Mouse (Mus musculus) heart, embryonic 16.5 days (tissue): Measurements from ENCODE around the gene Ifnl3. TPM values are rescaled to one million over a fixed set of nuclear protein-coding genes. Genes with fewer than 3 reads are reported as not detected.
A peak's percentile ranks its signal among the peaks of the same experiment; 100 is the strongest.

Source experiments
- ATAC-seq: fragments of 200-750 bp; cut with Nextera tagmentation; replicated peaks from 2 replicates; pipeline ENCODE4 v1.8.0; 2017; ENCODE audit warnings: moderate number of reproducible peaks; ENCODE audit not compliant: insufficient read depth, low FRiP score; ENCODE audit errors: extremely low read depth
- H3K27ac ChIP-seq: fragments of 300-500 bp; sonication (generic); 2 replicates; pipeline ENCODE4 v1.5.1; 2014; ENCODE audit warnings: mild to moderate bottlenecking, low read length, control low read depth, moderate library complexity
- H3K27me3 ChIP-seq: fragments of 300-500 bp; sonication (generic); 2 replicates; pipeline ENCODE4 v1.6.1; 2014; ENCODE audit warnings: low read length, mixed read lengths; ENCODE audit not compliant: control insufficient read depth, insufficient read depth
- H3K36me3 ChIP-seq: fragments of 300-500 bp; sonication (generic); 2 replicates; pipeline ENCODE4 v1.6.1; 2014; ENCODE audit not compliant: control insufficient read depth, insufficient read depth
- H3K4me1 ChIP-seq: fragments of 300-500 bp; sonication (generic); 2 replicates; pipeline ENCODE4 v1.6.1; 2014; ENCODE audit warnings: low read length, mixed read lengths; ENCODE audit not compliant: control insufficient read depth, insufficient read depth
- H3K4me2 ChIP-seq: fragments of 300-500 bp; sonication (generic); 2 replicates; pipeline ENCODE4 v1.6.1; 2014; ENCODE audit warnings: low read depth, mild to moderate bottlenecking, control low read depth, low read length
- H3K4me3 ChIP-seq: fragments of 300-500 bp; sonication (generic); 2 replicates; pipeline ENCODE4 v1.5.1; 2014; ENCODE audit warnings: mild to moderate bottlenecking, control low read depth, low read length
- H3K9ac ChIP-seq: fragments of 300-500 bp; sonication (generic); 2 replicates; pipeline ENCODE4 v1.6.1; 2014; ENCODE audit warnings: low read length, control low read depth
- H3K9me3 ChIP-seq: fragments of 300-500 bp; sonication (generic); replicated peaks from 2 replicates; pipeline ENCODE4 v1.6.1; 2016; ENCODE audit warnings: low read length; ENCODE audit not compliant: control insufficient read depth
- WGBS: fragments of 180-500 bp; shearing (Covaris S2); extraction: QIAGEN DNeasy Blood & Tissue Kit; methylation state at CpG from one replicate; pipeline ENCODE4 v1.1.7; 2014; 5-methylcytosine and 5-hydroxymethylcytosine counted together
- polyA plus RNA-seq: library from polyadenylated mRNA; unstranded; fragments of >200 nt; fragmentation: Nextera tagmentation; extraction: Ambion mirVana; gene quantifications from 2 replicates; pipeline ENCODE4 v1.2.1, GENCODE M21; 2015

Gene Ifnl3
- polyA plus RNA-seq, 1 experiment from 2014 or later, result not detected

DNA sequence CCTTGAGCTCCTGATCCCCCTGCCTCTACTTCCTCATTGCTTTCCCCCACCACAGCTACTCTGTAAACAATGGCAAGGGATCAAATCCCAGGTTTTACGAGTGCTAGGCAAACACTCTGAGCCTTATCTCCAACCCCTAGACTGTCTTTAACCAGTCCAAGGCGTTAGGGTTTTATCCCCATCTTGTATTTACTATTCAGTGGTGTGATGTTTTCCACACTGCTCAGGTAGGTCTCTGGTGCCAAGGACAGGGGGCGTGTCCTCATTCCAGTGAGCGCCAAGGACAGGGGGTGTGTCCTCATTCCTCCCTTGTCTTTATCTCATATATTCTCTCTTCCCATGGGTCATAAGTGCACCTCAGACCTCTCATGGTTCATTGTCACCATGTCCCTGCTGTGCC, 17.9 kb downstream of the Ifnl3 start, which contains the start of gene Sycn:
TSS of gene Sycn (plus strand) at position 360 of the 400 bp plus-strand sequence.
- Histone ChIP-seq H3K36me3 (no peaks in the 10 kb centered on the region), H3K4me2 (no peak within 1 kb of the TSS), H3K4me1 (peaks cover 6% of the 10 kb centered on the region; the same call in 1 of the 2 replicates), H3K9me3 (no peaks in the 10 kb centered on the region), H3K27ac (no peak within 1 kb of the TSS), H3K9ac (no peak within 1 kb of the TSS), H3K27me3 (peaks cover 20% of the 10 kb centered on the region), H3K4me3 (no peak within 1 kb of the TSS)
- no peak for ATAC-seq
- WGBS, result 64% methylated on average over 4 of the region's 4 CpGs

DNA sequence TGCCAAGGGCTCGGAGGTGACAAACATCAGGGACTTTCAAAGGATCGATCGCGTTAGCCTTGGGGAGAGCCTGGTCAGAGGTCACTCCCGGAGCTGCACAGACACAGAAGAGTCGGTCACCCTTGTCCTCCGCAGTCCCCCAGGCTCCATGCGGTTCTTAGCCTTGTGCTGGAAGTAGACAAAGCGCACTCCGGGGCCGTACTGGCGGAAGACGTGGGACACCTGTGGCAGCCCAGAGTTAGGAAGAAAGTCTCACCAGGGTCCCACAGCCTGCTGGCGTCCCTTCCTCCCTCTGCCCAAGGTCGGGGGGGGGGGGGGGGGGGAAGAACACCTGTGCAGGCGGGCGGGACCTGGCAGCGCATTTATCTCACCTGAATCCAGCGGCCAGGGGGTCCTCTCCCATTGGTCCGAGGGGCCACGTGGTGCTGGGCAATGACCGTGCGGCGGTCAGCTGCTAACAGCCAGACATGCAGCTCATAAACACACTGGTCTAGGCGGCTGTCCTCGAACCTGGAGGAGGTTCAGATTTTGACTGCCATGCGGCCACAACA, 21.5 kb downstream of the Ifnl3 start:
- peak overlapping the region; percentile 17; the same call in 1 of the 2 replicates for H3K4me3 ChIP-seq
- H3K27ac ChIP-seq, result no peak overlapping the region
- H3K36me3 ChIP-seq, result no peaks in the 10 kb centered on the region
- ATAC-seq, result no peak
- H3K9me3 ChIP-seq, result no peaks in the 10 kb centered on the region
- 0 out of 2 replicates have a peak, but pooled peaks cover 3% of the 10 kb centered on the region for H3K4me1 ChIP-seq
- H3K4me2 ChIP-seq, result peak overlapping the region; percentile 51
- peaks cover 41% of the 10 kb centered on the region for H3K27me3 ChIP-seq
- H3K9ac ChIP-seq, result no peak overlapping the region
- WGBS, result 6% methylated on average over 24 of the region's 27 CpGs

DNA sequence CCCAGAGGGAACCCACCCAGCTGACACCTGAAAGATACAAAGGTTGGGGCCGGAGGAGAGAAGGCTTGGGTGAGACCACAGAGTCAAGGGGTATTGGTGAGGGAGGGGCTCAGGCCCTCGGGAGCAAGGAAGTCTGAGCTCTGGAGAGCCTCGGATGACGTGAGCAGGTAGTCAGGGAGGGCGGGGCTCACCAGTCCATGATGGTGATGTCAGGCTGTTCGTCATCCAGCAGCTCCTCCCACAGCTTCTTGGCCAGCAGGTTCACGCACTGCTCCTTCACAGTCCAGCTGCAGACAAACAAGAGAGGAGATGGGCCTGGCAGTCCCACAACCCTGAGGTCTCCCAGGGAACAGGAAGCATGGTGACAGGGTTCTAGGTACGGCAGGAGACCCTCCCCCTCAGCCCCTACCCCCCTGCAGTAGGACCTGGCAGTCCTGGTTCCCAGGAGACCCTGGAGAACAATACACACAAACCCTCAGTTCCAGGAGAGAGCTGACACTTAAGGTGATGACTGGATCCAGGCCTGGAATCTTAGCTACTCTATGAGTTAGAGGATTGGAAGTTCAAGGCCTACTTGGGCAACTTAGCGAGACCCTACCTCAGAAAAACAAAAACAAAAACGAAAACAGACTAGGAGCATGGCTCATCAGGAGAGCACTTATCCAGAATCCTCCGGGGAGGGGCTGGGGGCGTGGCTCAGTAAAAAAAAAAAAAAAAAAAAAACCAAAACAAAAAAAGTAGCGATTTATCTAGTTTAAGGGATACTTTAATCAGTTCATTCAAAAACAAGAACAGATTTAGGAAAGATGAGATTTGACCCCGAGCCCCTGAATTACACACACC, 22.6 kb downstream of the Ifnl3 start:
- 29% methylated on average over 14 of the region's 14 CpGs for WGBS
- 0 out of 2 replicates have a peak, but pooled peaks cover 3% of the 10 kb centered on the region for H3K4me1 ChIP-seq
- no peak for ATAC-seq
- H3K9ac ChIP-seq, result no peak overlapping the region
- H3K9me3 ChIP-seq, result no peaks in the 10 kb centered on the region
- H3K27me3 ChIP-seq, result peaks cover 41% of the 10 kb centered on the region
- H3K4me3 ChIP-seq, result no peak overlapping the region
- H3K27ac ChIP-seq, result no peak overlapping the region
- no peak overlapping the region for H3K4me2 ChIP-seq
- H3K36me3 ChIP-seq, result no peaks in the 10 kb centered on the region

DNA sequence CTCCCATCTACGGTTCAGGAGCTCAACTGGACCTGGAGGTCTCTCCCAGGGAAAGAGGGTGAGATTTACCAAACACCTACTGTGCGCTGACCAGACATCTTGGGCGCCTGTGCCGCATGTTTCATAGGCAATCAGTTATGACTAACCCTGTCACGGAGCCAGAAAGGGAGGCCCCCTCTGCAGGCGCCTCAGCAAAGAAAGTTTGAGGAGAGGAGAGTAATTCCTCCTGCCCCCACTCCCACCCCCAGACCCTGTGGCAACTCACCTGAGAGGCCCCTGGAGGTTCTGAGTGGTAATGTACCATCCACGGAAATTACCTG, 23.2 kb downstream of the Ifnl3 start:
- WGBS, result 49% methylated on average over 7 of the region's 7 CpGs
- no peak overlapping the region for H3K27ac ChIP-seq
- no peak overlapping the region for H3K4me3 ChIP-seq
- H3K27me3 ChIP-seq, result peaks cover 41% of the 10 kb centered on the region
- 0 out of 2 replicates have a peak, but pooled peaks cover 3% of the 10 kb centered on the region for H3K4me1 ChIP-seq
- no peaks in the 10 kb centered on the region for H3K36me3 ChIP-seq
- H3K9me3 ChIP-seq, result no peaks in the 10 kb centered on the region
- ATAC-seq, result no peak
- H3K9ac ChIP-seq, result no peak overlapping the region
- no peak overlapping the region for H3K4me2 ChIP-seq

DNA sequence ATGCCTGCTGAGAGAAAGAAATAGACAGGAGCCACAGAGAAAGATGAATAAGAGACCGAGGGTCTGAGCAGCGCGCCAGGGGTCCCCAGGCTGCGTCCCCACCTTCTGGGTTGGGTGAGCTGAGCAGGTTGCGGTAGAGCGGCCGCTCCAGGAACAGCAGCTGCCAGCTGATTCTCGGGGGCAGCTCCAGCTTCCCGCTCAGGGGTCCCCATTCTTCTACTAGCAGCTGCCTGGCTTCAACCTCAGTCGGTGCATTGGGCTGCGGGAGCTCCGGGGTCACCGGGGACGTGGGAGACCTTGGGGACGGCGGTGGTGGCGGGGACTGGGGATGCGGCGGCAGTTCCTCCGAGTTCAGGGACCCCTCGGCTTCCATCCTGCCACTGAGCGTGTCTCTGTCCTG, 24.0 kb downstream of the Ifnl3 start:
- 2% methylated on average over 22 of the region's 22 CpGs for WGBS
- H3K27ac ChIP-seq, result no peak overlapping the region
- no peak for ATAC-seq
- peaks cover 41% of the 10 kb centered on the region for H3K27me3 ChIP-seq
- no peaks in the 10 kb centered on the region for H3K9me3 ChIP-seq
- no peak overlapping the region for H3K9ac ChIP-seq
- H3K4me1 ChIP-seq, result 0 out of 2 replicates have a peak, but pooled peaks cover 3% of the 10 kb centered on the region
- H3K36me3 ChIP-seq, result no peaks in the 10 kb centered on the region
- H3K4me3 ChIP-seq, result peak overlapping the region; percentile 18; the same call in 1 of the 2 replicates
- peak overlapping the region; percentile 54 for H3K4me2 ChIP-seq

DNA sequence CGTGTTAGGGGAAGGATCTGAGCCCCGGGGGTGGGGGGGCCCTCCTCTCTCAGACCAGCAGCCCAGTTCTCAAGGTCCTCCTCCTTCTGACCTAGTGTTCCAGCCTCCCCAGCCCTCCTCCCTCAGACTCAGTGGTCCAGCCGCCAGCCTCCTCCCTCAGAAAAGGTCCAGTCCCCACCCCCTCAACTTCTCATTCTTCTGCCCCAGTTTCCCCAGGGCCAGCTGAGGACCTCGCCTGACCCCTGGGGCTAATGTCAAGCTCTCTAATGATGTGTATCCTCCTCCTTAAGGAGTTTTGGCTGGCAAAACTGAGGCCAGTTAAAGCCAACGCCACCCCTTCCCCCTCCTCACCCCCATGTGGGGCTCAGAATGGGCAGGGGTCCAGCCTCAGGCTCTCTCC, 24.5 kb downstream of the Ifnl3 start, which contains the start of gene Nccrp1:
TSS of gene Nccrp1 (minus strand) at position 101 of the 400 bp plus-strand sequence.
- Histone ChIP-seq H3K9ac (no peak within 1 kb of the TSS), H3K27me3 (peaks cover 41% of the 10 kb centered on the region), H3K4me3 (peak within 1 kb of the TSS; percentile 18; the same call in 1 of the 2 replicates), H3K27ac (no peak within 1 kb of the TSS), H3K4me1 (0 out of 2 replicates have a peak, but pooled peaks cover 3% of the 10 kb centered on the region), H3K4me2 (peak within 1 kb of the TSS; percentile 54), H3K9me3 (no peaks in the 10 kb centered on the region), H3K36me3 (no peaks in the 10 kb centered on the region)
- no peak for ATAC-seq
- 3% methylated on average over 5 of the region's 5 CpGs for WGBS

DNA sequence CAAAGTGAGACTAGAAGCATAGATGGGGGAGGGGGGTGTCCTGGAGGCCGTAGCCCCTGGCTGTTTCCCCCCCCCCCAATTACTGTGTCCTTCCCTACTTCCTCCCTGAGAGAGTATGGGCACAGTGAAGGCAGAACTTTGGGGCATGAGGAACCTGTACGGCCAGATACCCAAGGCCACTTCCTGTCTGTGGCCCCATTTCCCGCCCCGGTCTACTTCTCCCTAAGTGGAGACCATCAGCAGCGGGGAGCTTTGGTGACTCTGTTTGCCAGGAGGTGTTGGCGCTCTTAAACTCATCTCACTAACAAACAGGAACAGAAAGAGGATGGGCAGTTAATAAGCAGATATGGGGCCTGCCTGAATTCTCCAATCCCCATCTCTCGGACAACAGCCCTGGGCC, 25.0 kb downstream of the Ifnl3 start:
- Histone ChIP-seq H3K4me3 (no peak overlapping the region), H3K27ac (no peak overlapping the region), H3K9me3 (no peaks in the 10 kb centered on the region), H3K27me3 (peaks cover 41% of the 10 kb centered on the region), H3K36me3 (no peaks in the 10 kb centered on the region), H3K9ac (no peak overlapping the region), H3K4me1 (0 out of 2 replicates have a peak, but pooled peaks cover 3% of the 10 kb centered on the region), H3K4me2 (no peak overlapping the region)
- WGBS, result 63% methylated on average over 7 of the region's 7 CpGs
- no peak for ATAC-seq

DNA sequence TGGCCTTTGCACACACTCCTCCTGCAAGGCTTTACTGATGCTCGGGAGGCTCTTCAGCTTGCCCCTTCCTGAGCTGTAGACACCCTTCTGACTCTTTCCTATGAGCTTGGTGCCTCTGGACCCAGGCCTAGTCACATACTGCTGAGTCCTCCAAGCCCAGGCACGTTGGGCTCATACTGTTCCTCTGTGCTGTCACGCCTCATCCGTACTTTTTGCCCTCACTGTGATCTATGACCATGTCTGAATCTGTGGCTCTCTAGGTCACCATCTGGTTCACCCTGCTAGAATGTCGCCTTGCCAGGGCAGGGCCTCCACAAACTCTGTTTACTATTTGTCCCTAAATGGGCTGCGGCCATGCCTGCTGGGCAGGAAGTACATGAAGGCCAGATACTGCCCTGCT, 30.4 kb downstream of the Ifnl3 start:
- no peak overlapping the region for H3K27ac ChIP-seq
- H3K27me3 ChIP-seq, result peaks cover 2% of the 10 kb centered on the region; the same call in 1 of the 2 replicates
- H3K36me3 ChIP-seq, result no peaks in the 10 kb centered on the region
- no peak for ATAC-seq
- H3K9me3 ChIP-seq, result no peaks in the 10 kb centered on the region
- H3K4me2 ChIP-seq, result no peak overlapping the region
- H3K4me3 ChIP-seq, result no peak overlapping the region
- peaks cover 7% of the 10 kb centered on the region; the same call in 1 of the 2 replicates for H3K4me1 ChIP-seq
- 81% methylated on average over 6 of the region's 6 CpGs for WGBS
- no peak overlapping the region for H3K9ac ChIP-seq

DNA sequence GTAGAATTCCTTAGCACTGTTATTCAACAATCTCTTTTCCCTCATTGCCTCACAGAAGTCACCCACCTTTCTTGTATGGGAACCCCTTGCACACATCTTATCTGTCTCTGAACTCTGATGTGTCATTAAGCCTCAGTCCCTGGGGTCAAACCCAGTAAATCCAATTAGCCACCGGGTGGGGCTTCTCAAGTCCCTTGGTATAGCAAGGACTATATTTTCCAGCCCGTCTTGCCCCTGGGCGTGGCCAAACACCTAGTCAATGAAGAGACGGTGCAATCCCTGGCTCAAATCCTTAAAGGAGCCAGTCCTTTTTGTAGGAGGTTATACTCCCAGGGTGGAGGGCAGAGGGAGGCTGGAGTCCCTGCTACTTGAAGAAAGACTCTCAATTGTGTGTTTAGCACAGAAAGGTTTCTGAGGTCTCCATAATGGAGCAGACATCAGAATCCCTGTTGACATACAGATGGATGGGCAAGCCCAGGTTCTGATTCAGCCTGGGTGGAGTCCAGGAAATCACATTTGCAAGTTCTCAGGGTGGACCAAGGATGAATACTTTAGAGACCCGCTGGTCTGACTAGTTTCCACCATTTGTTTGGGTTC, 33.4 kb downstream of the Ifnl3 start:
- Histone ChIP-seq H3K9ac (no peak overlapping the region), H3K27me3 (no peaks in the 10 kb centered on the region), H3K4me2 (no peak overlapping the region), H3K9me3 (no peaks in the 10 kb centered on the region), H3K27ac (no peak overlapping the region), H3K4me3 (no peak overlapping the region), H3K4me1 (peaks cover 9% of the 10 kb centered on the region; the same call in 1 of the 2 replicates), H3K36me3 (peaks cover 7% of the 10 kb centered on the region)
- ATAC-seq, result no peak
- WGBS, result 15% methylated on average over 5 of the region's 5 CpGs
